Mouse (Mus musculus): ENCODE measurements around the gene Spry1.

Gene Spry1

DNA sequence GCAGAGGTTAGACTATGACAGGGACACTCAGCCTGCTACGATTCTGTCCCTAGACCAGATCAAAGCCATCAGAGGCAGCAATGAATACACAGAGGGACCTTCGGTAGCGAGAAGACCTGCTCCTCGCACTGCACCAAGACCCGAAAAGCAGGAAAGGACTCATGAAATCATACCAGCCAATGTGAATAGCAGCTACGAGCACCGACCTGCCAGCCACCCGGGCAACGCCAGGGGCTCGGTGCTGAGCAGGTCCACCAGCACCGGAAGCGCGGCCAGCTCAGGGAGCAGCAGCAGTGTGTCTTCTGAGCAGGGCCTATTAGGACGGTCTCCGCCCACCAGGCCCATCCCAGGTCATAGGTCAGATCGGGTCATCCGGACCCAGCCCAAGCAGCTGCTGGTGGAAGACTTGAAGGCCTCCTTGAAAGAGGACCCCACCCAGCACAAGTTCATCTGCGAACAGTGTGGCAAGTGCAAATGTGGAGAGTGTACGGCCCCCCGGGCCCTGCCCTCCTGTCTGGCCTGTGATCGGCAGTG lies 3.0 kb downstream of the Spry1 start:
- peak in 1 of 2 experiments; percentile 12 for DNase-seq

DNA sequence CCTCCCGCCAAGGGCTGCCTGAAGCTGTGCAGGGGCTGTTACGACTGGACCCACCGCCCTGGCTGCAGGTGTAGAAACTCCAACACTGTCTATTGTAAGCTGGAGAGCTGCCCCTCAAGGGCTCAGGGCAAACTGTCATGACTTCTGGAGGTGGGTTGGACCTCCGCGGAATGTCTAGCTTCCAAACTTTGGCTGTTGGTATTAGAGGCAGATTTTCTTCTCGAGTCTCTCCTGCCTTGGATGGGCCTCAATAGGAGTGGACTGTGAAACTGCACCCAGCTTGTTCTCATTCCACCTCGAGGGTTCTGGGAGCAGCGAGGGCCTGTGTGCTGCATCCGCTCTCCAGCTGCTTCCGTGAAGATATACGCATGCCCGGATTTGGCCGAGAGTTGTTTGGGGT lies 3.7 kb downstream of the Spry1 start:
- no peak for DNase-seq

DNA sequence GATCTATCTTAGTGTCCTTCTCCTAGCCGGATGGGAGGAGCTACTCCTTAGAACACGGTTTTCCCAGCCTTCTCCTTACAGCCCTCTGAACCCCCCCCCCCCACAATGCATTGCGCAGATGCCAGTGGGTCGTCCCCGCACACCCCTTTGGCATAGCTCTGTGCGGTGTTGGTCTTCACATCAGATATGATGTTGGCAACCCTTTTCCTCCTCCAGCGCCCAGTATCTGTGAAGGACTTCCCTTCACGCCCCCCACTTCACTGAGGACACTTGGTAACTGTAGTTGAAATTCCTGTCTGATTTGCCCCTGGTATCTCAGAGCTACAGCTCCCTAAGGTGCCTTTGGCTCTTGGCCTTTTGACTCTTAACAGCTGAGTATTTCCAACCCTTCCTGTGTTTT lies 4.2 kb downstream of the Spry1 start:
- DNase-seq = no peak

DNA sequence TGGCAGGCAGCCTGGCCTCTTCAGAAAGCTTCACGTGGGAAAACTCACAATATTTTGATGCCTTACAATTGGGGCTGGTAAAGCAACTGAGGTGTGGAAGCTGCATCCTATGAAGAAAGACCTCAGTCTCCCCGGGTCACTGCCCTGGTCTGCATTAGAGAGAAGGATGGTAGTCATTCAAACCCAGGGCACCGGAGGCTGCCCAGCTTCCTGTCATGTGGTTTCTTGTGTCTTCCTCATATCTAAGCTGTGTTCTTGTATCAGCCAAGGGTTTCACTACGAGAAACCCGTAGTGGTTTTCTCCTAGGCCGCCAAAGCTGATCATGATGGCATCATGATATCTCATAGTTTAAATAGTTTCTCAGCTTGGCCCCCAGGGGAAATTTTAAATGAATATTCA lies 5.3 kb downstream of the Spry1 start:
- DNase-seq = no peak

DNA sequence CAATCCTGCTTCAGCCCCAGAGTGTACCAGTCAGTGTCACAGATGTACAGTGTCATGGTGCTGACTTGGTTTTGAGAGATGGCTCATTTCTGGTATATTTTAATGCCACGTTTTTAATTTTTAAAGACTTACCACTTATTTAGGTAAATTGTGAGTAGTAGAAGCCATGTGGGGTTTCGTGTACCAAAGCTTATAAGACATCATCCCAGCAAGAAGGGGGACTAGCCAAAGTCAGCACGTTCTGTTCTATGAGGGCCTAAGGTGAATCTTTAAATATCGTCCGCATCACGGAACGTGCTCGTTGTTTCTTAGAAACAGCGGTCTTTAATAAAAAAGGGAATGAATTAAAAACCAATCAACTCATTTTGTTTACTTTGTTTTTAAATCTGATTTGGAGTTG lies 6.5 kb downstream of the Spry1 start:
- no peak for DNase-seq

DNA sequence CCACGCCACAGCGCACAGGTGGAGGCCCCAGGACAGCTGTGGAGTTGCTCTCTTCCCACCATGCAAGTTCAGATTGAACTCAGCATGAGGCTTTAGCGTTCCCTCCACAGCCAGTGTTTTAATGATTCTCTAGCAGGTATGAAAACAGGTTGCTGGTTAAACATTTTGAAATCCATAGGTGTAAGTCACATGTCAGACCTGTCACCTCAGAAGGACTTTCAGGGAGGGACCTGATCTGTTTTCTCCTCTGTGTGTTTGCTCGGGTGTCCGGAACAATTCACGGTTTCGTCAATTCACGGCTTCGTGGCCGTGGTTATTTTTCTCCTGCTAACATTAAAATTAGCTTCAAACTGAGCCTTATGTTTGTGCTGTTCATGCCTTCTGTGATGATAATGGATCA lies 7.5 kb downstream of the Spry1 start:
- no peak for DNase-seq

DNA sequence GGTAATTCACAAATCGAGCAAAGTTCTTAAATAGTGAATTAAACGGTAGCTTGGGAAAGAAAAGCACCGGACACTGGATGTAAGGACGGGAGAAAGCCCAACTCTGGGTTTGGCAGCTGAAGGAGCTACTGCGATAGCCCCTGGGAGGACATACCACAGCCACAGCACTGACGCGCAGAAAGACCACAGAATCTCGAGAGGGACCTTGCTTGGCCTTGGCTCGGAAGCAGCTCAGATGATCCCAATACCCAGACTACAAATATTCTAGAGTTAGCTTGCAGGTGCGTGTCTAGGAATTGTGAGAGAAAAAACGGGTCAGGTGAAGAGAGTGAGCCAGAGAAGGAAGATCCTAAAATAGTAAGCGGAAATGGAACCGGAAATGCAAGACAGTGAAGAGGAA lies 8.5 kb downstream of the Spry1 start:
- no peak for DNase-seq

DNA sequence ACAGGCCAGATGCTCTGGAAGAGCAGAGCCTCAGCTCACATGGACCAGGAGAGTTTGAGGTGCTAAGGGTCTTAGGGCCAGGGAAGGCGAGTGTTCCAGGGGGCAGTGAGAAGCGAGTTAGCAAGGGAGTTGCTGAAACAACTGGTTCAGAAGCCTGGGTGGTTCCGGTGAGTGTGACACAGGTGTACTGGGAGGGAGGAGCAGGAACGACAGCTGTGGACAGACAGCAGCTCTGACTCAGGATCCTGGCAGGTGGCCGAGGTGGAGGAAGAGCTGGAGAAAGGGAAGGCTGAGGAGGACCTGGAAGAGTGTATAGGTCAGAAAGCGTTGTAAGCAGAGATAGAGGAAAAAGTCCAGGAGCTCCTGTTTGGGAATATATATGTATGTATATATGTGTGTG lies 9.5 kb downstream of the Spry1 start:
- no peak for DNase-seq

DNA sequence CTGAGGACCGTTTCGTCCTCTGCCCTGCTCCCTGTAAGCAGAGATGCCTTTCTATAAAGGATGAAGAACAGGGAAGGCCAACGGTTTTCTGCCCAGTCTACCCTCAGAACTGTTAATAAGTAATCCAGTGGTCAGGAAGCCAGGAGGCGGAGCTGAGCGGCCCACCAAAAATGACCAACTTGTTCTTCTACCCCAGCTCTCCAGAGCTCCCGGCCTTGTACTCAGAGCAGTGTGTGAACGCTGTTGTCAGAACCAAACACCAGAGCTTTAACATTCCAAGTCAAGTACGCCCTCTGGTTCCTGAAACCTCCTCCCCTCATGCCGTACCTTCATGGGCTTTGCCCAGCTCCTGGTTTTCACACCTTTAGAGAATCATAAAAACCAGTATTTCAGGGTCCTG lies 12.8 kb downstream of the Spry1 start:
- DNase-seq = no peak

DNA sequence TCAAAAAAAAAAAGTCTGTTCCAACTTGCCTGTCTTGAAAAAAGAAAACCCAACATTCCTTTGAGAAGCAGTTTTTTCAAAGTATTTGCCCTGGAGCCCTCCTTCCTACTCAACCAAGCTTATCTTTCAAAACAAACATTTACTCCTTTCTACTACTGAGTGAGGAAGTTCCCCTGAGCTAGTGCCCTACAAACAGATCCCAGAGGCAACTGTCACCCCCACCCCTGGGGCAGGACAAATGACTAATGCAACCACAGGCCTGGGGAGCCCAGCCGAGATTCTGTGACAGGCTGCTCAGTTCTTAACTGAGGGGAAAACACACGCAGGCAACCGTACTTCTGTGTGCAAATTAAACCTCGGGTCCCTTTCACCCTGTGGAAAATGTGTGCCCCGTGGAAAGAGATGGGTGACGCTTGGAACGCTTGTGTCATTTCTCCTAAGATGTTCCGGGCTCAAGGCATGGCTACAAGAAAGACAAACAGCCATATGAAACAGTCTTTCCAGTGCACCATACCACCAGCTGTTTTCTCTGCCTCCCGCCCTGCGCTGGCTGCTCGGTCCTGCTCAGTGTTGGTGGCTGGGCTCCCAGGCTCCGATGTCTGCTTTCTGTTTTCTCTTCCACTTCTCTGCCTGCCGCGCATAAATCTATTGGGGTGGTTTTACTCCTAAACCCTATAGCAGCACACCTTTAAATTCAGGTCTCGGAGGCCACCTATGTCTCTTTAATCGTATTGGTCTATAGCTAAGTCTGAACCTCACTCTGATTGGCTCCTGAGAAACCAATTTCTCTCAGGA lies 14.4 kb downstream of the Spry1 start:
- no peak for DNase-seq

DNA sequence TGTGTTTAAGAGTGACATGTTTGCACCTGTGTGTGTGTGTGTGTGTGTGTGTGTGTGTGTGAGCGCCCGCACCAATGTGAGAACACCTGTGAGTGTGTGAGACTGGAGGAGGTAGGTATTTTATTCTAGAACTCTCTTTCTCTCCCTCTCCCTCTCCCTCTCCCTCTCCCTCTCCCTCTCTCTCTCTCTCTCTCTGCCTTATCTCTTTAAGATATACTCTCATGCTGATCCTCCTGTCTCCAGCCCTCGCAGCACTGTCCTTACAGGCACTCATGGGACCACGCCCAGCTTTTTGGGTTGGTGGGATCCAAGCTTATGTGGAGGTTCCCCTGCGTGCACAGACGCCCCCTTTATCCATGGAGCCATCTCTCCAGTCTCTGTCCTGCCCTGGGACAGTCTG lies 15.0 kb downstream of the Spry1 start:
- DNase-seq = no peak

DNA sequence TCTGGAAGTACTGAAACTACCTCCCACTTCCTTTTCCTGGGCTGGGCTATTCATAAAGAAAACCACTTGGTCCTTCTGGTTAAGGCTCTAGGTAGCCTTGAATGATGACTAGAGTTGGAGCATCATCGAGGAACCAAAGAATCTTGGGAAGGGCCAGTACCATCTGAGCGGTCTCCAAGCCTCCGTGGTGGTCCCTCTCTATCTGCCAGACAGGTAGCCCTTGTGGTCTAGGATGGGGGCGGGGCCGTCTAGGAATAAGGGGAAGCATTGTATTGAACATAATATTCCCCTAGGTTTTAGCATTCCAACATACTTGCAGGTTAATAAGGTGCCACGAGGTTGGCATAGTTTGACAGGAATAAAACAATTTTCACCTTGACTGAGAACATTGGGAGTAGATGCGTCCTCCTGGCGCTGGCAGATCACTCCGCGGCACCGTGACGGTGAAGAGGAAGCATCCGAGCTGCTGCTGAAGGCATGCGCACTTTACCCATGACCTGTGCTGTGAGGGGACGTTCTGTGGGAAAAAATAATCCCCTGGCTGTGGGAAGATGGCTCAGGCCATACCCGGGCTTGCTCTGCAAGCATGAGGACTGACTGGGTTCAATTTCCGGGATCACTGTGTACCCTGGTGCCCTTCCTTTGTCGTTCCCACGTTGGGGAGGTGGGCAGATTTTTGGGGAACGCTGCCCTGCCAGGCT lies 16.3 kb downstream of the Spry1 start:
- DNase-seq = peak in 1 of 2 experiments; percentile 29

DNA sequence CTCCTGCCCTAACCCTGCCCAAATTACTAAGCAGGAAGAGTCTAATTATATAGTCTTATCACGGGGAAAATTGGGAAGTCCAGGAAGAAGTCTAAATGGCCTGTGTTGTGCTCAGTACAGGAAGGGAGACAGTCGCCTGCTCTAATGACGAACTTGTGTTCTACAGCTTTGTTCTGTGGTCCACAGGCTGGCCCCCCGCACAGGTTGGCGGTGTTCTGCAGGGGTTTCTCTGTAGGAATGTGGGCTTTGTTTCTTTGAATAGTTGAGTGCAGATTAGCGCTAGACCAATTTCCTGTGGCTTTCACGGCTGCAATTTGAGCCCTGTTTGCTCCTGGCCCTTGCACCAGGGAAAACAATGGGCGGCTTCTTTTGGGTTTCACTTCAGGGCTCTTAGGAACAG lies 17.3 kb downstream of the Spry1 start:
- DNase-seq = no peak

DNA sequence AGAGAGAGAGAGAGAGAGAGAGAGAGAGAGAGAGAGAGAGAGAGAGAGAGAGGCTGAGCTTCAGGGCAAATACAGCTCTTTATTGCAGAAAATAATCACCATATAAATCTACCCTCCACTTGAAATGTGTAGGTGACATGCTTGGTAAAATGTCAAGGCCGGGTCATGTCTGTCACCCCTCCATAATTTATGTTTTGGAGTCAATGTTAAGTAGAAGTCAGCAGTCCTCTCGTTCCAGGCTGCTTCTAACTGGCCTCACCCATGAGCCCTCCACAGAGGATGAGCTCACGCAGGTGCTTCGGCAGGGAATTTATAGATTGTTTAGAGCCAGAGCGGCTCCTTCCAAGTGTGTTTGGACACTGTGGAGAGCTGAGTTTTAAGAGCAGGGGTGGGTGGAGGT lies 18.4 kb downstream of the Spry1 start:
- DNase-seq = no peak

DNA sequence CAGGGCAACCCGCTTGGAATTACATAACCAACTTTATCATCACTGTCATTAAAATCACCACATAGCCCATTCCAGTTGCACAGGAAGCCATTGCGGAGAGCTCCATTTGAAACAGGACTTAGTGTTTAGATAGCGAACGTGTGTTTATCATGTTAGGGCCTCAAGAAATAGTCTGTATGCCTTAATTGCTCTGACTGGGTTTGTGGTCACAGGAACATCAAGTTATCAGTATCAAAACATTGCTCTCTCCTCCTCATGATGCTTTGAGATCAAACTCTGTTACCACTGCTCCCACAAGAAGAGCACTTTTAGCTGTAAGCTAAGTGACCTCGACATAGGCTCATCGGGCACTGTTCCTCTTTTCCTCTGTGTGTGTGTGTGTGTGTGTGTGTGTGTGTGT lies 19.9 kb downstream of the Spry1 start:
- no peak for DNase-seq

DNA sequence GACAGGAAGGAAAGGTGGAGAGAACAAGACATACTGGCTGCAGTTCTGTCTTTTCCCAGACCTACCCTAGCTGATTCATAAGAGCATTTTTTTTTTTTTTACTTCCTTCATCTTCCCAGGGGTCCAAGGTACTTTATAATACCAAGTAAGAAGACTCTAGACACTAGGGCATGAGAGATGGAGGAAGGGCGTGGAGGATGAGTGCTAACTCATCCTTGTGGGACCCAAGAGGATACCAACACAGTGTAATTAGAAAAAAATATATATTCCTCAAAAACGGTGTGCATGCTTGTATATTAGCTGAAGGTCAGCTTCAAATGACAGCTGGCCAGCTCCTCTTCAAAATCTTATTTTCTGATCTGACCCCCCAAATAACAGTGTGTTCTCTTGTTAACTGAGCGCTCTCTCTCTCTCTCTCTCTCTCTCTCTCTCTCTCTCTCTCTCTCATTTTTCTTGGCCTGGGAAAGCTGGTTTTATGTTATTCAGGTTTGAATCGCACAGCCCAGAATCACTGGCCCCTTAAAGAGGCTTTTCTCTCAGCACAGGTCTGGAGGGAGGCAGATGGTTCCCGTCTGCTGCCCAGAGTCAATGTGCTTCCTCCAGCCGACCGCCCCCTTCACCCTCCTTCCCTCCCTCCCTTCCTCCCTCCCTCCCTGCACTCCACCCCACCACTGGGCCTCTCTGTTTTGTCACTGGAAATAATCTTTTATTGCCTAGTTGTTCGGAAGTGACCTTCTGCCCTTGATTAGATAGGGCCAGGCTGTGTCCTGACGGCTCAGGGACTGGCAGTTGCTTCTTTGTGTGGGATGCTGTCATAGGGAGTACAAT lies 26.8 kb downstream of the Spry1 start:
- no peak for DNase-seq

DNA sequence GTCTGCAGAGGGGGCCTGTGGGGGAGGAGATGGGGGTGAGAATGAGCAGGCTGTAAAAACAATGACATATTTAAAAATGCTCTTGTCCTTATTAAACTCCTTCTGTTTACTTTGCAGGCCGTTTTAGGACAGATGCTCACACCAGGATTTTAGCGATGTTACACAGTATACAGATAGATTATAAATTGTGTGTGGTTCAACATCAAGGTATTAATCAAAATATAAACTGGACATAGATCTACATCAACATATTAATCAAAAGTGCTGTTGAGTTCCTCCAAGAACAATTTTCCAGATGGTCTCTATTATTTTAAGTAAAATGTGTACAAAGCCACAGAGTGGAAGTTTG lies 27.3 kb downstream of the Spry1 start:
- DNase-seq = no peak

DNA sequence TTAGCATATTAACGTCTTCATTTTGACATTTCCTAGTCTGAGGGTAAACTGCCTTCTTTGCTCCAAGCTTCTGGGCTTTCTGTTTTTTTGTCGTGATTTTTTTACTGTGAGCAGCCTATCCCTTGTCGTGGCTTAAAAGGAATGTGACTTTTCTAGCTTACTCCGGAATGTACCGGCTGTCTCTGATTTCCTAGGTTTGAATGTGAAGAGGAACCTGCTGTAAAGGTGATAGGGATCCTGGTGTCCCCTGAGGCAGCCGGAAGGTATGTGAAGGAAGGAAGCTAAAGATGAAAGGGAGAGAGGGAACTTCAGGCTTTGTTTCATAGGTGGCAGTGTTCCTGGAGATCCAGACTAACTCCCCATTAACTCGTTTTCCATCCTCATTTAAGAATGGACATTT lies 28.0 kb downstream of the Spry1 start:
- DNase-seq = no peak

DNA sequence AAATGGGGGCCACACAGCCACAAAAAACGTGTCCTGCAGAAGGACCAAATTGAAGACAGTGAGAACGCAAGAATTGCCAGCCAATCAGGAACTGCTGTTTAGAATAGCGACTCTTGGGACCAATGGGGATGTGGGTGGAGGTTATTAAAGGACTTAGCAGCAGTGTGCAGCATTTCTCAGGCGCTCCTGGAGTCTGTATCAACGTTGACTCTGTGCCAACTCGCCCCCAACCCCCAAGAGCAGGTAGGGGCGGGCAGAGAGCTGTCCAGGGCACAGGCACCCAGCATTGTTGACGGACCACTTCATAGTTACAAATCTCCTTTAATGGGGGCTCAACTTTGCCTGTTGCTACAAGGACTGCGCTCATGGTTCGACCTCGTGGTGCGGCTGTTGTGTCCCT lies 28.9 kb downstream of the Spry1 start:
- no peak for DNase-seq

DNA sequence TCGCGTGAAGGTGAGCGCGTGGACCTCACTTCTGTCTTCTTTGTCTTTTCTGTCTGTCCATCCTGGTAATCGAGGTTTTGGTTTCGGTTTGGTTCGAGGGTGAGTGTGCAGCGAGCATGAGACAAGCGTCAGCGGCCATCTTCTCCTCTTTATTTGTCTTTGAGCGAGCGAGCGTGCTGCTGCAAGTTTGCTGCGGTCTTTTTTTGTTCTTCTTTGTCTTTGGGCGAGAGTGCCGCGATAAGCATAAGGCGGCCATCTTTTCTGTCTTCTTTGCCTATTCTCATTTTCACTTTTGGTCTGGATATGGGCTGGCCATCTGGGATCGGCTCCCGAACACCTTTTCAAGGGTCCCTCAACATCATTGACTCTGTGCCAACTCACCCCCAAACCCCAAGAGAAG lies 29.4 kb downstream of the Spry1 start:
- DNase-seq = no peak

DNA sequence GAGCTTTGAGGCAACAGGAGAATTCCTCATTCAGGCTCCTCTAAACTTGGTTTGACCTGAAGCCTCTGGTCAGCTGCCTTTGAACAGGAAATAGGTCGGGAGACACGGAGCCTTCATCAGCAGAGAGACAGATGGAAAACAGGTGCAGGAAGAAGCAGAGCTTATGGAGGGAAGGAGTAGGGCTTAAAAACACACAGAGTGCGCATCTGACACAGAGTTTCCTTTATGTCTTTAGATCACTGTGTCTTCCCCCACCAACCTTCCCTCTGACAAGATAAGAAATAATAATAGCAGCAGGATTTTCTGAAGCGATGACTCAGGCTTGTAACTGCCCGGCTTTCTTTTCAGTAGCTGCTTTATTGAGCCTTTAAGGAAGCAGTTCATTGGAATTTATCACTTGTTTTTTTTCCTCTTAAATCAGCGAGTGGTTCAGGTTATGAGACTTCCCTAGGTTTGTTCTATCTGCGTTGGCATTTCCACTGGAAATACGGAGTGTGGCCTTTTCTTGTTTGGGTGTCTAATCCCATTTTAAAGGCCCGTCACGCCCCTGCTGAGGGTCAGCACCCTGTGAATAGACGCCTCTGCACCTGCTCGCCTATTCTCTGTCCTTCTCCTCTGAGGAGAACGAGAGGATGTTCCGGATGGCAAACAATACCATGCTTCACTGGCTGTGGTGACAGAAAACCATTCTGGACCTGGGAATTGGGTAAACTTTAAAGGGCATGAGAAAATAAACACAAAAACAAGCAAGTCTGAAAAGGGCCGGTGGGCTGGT lies 32.7 kb downstream of the Spry1 start:
- no peak for DNase-seq

DNA sequence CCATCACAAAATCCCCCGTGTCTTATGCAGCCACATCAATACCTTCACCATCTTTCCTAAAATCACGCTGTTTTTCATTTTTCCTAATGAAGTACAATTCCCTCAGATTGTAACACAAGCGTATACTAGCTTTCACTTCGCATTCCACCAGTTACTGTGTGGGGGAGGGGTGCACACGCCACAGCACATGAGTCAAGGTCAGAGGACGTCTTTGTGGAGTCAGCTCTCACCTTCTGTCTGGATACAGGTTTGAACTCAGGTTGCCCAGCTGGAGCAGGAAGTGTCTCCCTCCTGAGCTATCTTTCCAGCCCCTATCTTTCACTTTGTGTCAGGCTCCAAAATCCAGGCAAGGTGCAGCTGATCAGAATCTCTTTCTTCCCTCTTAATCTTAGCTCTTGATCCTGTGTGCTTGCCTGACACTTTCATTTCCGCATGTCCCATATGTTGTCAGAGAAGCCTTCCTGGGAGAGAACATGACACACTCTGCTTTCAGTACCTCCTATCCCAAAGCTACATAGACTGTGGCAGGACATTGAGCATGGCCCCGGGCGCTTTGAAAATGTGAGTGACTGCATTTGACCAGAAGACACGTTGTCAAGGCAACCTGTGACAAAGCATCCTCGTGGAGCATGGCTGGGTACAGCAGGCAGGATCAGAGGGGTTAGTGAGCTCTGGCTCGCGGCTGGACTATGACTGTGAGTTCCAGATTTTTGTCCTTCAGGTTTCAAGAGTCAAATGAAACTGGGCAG lies 33.9 kb downstream of the Spry1 start:
- DNase-seq = no peak
